Mouse (Mus musculus): ENCODE data around the gene Elp1.

GRCm38 (mm10) chr4:56831998-56832397, 29.9 kb upstream of the Elp1 start:
- TF ChIP-seq CTCF (IDR thresholded peaks at IDR 0.05; ENCODE audit: low read depth, low read length) (no peak), POLR2A (IDR thresholded peaks at IDR 0.05; ENCODE audit: borderline replicate concordance, low read depth, low read length) (no peak)
